Mouse (Mus musculus) brown adipose tissue, adult 24 weeks (tissue): ENCODE results near the gene Ankrd33b. TPM values are rescaled to one million over a fixed set of nuclear protein-coding genes. Genes with fewer than 3 reads are reported as not detected.

Experiments
- H3K27ac ChIP-seq: fragments of 200-500 bp; replicated peaks from 2 replicates; pipeline ENCODE4 v1.5.1; 2012; ENCODE audit warnings: low read depth, mild to moderate bottlenecking, low read length
- H3K4me1 ChIP-seq: fragments of 200-500 bp; 2 replicates; pipeline ENCODE4 v1.6.1; 2012; ENCODE audit warnings: low read length, mixed read lengths; ENCODE audit not compliant: control insufficient read depth, insufficient read depth, insufficient read length
- H3K4me3 ChIP-seq: fragments of 200-500 bp; 2 replicates; pipeline ENCODE4 v1.5.1; 2012; ENCODE audit warnings: low read depth, mild to moderate bottlenecking, low read length, moderate library complexity; ENCODE audit not compliant: insufficient read depth
- polyA plus RNA-seq: library from polyadenylated mRNA; stranded (reverse); fragments of >200 nt; gene quantifications from 2 replicates; pipeline ENCODE4 v1.2.4, GENCODE M21; 2012; ENCODE audit not compliant: missing spikeins, insufficient read depth, insufficient read length

Ankrd33b gene
- polyA plus RNA-seq, 1 experiment = 0.91 TPM

- H3K4me3 ChIP-seq = no peak overlapping the region
- H3K27ac ChIP-seq = no peak overlapping the region
- H3K4me1 ChIP-seq = peaks cover 13% of the 10 kb centered on the region
These were observed 30.3 kb downstream of the Ankrd33b start for GRCm38 (mm10) chr15:31337192-31337741.

- Histone ChIP-seq H3K4me3 (no peak overlapping the region), H3K27ac (no peak overlapping the region; the same call in 1 of the 2 replicates), H3K4me1 (peaks cover 7% of the 10 kb centered on the region; the same call in 1 of the 2 replicates)
These were observed 30.8 kb downstream of the Ankrd33b start for GRCm38 (mm10) chr15:31336685-31337084.

GRCm38 (mm10) chr15:31334829-31335228 lies 32.7 kb downstream of the Ankrd33b start:
- peaks cover 7% of the 10 kb centered on the region; the same call in 1 of the 2 replicates for H3K4me1 ChIP-seq
- H3K4me3 ChIP-seq = no peak overlapping the region
- no peak overlapping the region for H3K27ac ChIP-seq

- H3K4me1 ChIP-seq = peaks cover 5% of the 10 kb centered on the region; the same call in 1 of the 2 replicates
- no peak overlapping the region for H3K27ac ChIP-seq
- no peak overlapping the region for H3K4me3 ChIP-seq
These were observed 34.9 kb downstream of the Ankrd33b start for GRCm38 (mm10) chr15:31332541-31333163.

GRCm38 (mm10) chr15:31331742-31332141 lies 35.8 kb downstream of the Ankrd33b start:
- no peak overlapping the region; the same call in 1 of the 2 replicates for H3K27ac ChIP-seq

GRCm38 (mm10) chr15:31328082-31328614 lies 39.4 kb downstream of the Ankrd33b start:
- Histone ChIP-seq H3K27ac (no peak overlapping the region), H3K4me1 (no peaks in the 10 kb centered on the region), H3K4me3 (no peak overlapping the region)

More at GRCm38 (mm10) chr15:31331742-31332141, 35.8 kb downstream of the Ankrd33b start:
- peaks cover 2% of the 10 kb centered on the region; the same call in 1 of the 2 replicates for H3K4me1 ChIP-seq
- H3K4me3 ChIP-seq = no peak overlapping the region

- Histone ChIP-seq H3K4me1 (no peaks in the 10 kb centered on the region), H3K4me3 (no peak overlapping the region), H3K27ac (no peak overlapping the region)
These were observed 41.7 kb downstream of the Ankrd33b start for GRCm38 (mm10) chr15:31325660-31326354.

- Histone ChIP-seq H3K4me3 (no peak overlapping the region), H3K4me1 (no peaks in the 10 kb centered on the region), H3K27ac (0 out of 2 replicates have a peak overlapping the region, but pooled peaks have one; percentile 8)
These were observed 43.0 kb downstream of the Ankrd33b start for GRCm38 (mm10) chr15:31324551-31324950.

- no peak overlapping the region for H3K4me3 ChIP-seq
- no peak overlapping the region for H3K27ac ChIP-seq
- no peaks in the 10 kb centered on the region for H3K4me1 ChIP-seq
These were observed 43.8 kb downstream of the Ankrd33b start for GRCm38 (mm10) chr15:31323684-31324083.

GRCm38 (mm10) chr15:31320598-31321377 lies 46.7 kb downstream of the Ankrd33b start:
- Histone ChIP-seq H3K27ac (no peak overlapping the region), H3K4me1 (no peaks in the 10 kb centered on the region), H3K4me3 (no peak overlapping the region)

GRCm38 (mm10) chr15:31319046-31319445 lies 48.5 kb downstream of the Ankrd33b start:
- no peak overlapping the region for H3K4me3 ChIP-seq
- H3K27ac ChIP-seq = no peak overlapping the region
- no peaks in the 10 kb centered on the region for H3K4me1 ChIP-seq

- H3K4me3 ChIP-seq = no peak overlapping the region
- H3K4me1 ChIP-seq = no peaks in the 10 kb centered on the region
- no peak overlapping the region for H3K27ac ChIP-seq
These were observed 49.2 kb downstream of the Ankrd33b start for GRCm38 (mm10) chr15:31318158-31318955.

GRCm38 (mm10) chr15:31317056-31317805 lies 50.3 kb downstream of the Ankrd33b start:
- Histone ChIP-seq H3K4me1 (no peaks in the 10 kb centered on the region), H3K27ac (no peak overlapping the region), H3K4me3 (no peak overlapping the region)
